Mouse (Mus musculus) olfactory bulb, adult 2 months (tissue): ENCODE results near the gene Gm45713. TPM values are rescaled to one million over a fixed set of nuclear protein-coding genes. Genes with fewer than 3 reads are reported as not detected.

Experiments used
- H3K27ac ChIP-seq: fragments of 200-500 bp; 2 replicates; pipeline ENCODE4 v1.5.1; 2012; ENCODE audit warnings: low read depth, low read length; ENCODE audit not compliant: insufficient read depth
- H3K4me1 ChIP-seq: fragments of 200-500 bp; 2 replicates; pipeline ENCODE4 v1.6.1; 2012; ENCODE audit warnings: low read length; ENCODE audit not compliant: control insufficient read depth, insufficient read depth
- H3K4me3 ChIP-seq: fragments of 200-500 bp; 2 replicates; pipeline ENCODE4 v1.5.1; 2012; ENCODE audit warnings: mild to moderate bottlenecking, low read depth, low read length, moderate library complexity; ENCODE audit not compliant: insufficient read depth
- CTCF ChIP-seq: fragments of 200-500 bp; IDR thresholded peaks from 2 replicates; pipeline ENCODE4 v1.5.1; 2012; ENCODE audit warnings: low read depth, mild to moderate bottlenecking, low read length, moderate library complexity; ENCODE audit not compliant: insufficient read depth
- POLR2A ChIP-seq: fragments of 200-500 bp; IDR thresholded peaks from 2 replicates; pipeline ENCODE4 v1.6.1; 2012; ENCODE audit warnings: mild to moderate bottlenecking, low read depth, low read length, moderate library complexity; ENCODE audit not compliant: insufficient read depth
- WGBS: fragments of 180-500 bp; shearing (Covaris S2); methylation state at CpG from one replicate; pipeline ENCODE4 v1.1.7; 2018; 5-methylcytosine and 5-hydroxymethylcytosine counted together
- polyA plus RNA-seq: library from polyadenylated mRNA; stranded (reverse); fragments of >200 nt; gene quantifications from 2 replicates; pipeline ENCODE4 v1.2.4, GENCODE M21; 2012; ENCODE audit warnings: low replicate concordance; ENCODE audit not compliant: missing spikeins, insufficient read depth, insufficient read length

The Gm45713 gene
- polyA plus RNA-seq, 1 experiment, result not detected

DNA sequence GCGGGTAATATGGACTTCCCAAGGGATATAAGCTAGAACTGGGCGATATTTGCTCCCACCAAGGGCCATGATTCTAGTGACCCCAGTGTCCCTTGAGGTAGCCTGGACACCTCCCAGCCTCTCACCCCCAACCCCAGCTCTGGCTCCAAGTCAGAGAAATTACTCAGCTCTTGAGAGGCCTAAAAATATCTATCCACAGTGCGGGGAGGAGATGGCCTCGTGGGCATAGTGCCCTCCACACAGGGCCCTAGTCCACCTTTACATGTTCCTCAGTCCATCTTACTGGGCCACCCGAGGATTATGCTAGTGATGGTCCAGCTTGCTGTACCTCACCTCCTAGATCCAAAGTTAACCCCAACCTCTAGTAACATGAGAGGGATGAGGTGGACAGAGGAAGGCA lies 28.8 kb upstream of the Gm45713 start:
- no peak overlapping the region for H3K27ac ChIP-seq
- TF ChIP-seq POLR2A (no peak), CTCF (no peak)
- no peak overlapping the region for H3K4me3 ChIP-seq
- peaks cover 12% of the 10 kb centered on the region for H3K4me1 ChIP-seq
- 68% methylated on average over 5 of the region's 5 CpGs for WGBS

DNA sequence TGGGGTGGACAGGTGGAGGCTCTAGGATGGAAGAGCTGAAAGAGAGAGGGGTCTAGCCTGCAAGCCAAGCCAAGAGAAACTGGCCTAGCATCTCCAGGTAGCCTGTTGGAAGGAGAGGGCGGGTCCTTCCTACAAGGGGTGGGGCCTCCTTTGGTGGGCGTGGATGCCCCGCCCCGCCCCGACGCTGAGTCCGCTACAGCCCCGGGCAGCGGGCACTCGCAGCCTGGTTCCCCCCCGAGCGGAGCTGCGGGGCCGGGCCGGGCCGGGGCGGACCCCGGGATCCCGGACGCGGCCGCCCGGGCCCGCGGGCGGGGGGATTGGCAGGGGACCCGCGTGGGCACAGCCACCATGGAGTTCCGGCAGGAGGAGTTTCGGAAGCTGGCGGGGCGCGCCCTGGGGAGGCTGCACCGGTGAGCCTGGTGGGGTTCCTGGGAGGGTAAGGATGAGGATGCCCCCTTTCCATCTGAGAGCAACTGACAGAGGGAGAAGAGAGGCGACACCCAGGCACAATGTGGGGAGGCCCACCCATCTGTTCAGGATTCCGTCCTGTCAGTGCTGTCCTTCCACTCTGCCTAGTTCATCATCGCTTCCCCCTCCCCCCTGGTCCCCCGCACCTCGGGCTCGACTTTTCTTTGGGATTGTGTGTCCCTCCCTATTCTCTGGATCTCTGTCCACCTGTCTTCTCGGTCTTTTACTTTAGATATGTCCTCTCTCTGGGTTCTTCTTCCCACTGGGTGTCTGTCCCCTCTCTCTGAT lies 27.9 kb upstream of the Gm45713 start, which contains the start of gene Slc17a7:
Slc17a7 (plus strand) TSS at position 215 of the 756 bp plus-strand sequence.
- no peak for TF ChIP-seq POLR2A
- TF ChIP-seq CTCF, result no peak
- peak within 1 kb of the TSS; percentile 28 for H3K4me3 ChIP-seq
- no peak within 1 kb of the TSS for H3K27ac ChIP-seq
- peaks cover 12% of the 10 kb centered on the region for H3K4me1 ChIP-seq
- WGBS, result 2% methylated on average over 41 of the region's 41 CpGs

DNA sequence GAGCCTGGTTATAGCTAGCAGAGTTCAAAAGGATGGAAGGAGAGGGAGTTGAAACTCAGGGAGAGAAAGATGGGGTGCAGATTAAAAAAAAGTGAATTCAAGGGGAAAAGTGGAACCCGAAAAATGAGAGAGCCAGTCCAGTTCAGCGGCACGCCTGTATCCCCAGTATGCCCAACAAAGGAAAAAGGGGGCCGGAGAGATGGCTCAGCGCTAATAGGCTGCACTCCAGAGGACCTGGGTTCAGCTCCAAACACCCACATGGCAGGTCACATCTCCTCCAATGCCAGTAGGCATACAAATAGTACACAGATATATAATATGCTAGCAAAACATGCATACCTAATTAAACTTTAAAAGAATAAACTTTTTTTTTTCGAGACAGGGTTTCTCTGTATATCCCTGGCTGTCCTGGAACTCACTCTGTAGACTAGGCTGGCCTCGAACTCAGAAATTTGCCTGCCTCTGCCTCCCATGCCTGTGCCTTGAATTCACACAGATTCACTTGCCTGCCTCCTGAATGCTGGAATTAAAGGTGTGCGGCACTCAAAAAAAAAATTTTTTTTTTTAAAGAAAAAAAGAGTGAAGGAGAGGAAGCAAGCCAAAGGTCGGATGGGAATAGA lies 27.1 kb upstream of the Gm45713 start:
- H3K4me3 ChIP-seq, result no peak overlapping the region

DNA sequence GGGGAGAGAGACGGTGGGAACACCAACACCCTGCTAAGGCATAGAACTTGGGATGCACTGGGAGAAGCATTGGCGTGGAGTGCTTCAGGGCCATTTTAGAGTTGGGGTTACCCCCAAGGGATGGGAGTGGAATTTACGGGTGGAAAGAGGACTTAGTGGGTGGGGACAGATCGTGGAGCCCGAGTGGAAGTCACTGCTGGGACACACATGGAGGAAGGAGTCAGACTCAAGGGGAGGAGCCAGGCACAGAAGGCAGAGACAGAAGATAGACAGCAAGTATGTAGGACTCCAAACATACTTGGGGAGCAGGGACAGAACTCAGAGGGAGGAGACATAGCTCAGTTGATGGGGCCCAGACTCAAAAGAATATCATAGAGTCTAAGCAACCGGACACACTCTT lies 26.5 kb upstream of the Gm45713 start:
- no peak overlapping the region for H3K27ac ChIP-seq
- TF ChIP-seq POLR2A (no peak), CTCF (no peak)

More for the DNA sequence above, 27.1 kb upstream of the Gm45713 start:
- WGBS, result 72% methylated on average over 9 of the region's 9 CpGs
- Histone ChIP-seq H3K4me1 (peaks cover 7% of the 10 kb centered on the region), H3K27ac (no peak overlapping the region)
- no peak for TF ChIP-seq CTCF
- TF ChIP-seq POLR2A, result no peak

DNA sequence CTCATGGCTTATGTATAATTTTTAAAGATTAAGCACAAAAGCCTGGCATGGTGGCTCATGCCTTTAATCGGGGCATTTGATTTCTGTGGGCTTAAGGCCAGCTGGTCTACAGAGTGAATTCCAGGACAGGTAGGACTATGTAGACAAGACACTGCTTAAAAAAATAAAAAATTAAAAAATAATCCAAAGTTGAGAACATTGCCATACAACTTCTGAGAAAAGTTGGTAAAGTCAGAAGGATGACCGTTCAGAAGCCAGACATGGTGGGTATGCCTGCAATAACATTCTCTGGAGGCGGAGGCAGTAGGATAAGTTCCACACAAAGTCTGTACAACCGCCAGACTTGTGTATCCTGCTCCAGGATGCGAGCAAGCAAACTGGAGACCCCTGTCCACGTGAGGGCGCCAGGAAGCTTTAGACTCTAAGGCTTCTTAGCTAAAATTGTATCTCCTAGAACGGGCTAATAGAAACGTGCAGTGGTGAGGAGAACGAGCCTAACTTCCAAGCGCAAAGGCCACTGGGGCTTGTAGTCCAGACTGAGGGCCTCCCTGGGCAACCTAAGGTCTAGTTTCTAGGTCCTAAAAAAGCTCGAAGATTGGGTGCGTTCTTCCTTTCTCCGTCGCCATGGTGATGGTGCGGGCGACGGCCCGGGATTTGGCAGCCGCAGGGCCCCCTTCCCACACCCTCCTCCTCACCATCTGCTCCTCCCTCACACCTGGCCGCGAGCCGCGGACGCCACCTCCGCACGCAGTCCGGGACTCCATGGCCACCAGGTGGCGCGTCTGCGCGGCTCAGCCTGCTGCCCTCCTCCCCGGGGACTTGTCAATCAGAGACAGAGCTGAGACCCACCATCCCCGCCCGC lies 25.8 kb upstream of the Gm45713 start:
- TF ChIP-seq CTCF, result peak; percentile 88
- TF ChIP-seq POLR2A, result 0 out of 2 replicates have a peak, but pooled peaks have one; percentile 13
- 3% methylated on average over 35 of the region's 35 CpGs for WGBS
- Histone ChIP-seq H3K4me3 (peak overlapping the region; percentile 46), H3K27ac (no peak overlapping the region), H3K4me1 (peaks cover 7% of the 10 kb centered on the region)

More for the DNA sequence above, 26.5 kb upstream of the Gm45713 start:
- Histone ChIP-seq H3K4me1 (peaks cover 7% of the 10 kb centered on the region), H3K4me3 (peak overlapping the region; percentile 46)
- WGBS, result 26% methylated on average over 6 of the region's 6 CpGs

DNA sequence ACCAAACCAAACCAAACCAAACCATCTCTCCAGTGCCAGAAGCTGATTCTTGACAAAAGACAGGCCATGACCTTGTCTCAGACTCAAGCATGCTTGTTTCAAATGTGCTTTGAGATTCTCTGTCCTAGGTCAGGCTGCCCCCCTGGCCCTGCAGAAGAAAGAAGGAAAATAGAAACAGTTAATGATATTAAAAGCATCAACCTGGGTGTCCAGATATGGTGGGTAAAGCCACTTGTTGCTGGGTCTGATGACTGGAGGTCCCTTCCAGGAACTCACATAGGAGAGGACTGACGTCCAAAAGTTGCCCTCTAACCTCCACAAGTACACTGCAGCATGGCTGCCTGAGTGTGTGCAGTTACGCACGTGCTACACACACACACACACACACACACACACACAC lies 24.8 kb upstream of the Gm45713 start:
- H3K4me1 ChIP-seq, result peaks cover 7% of the 10 kb centered on the region
- TF ChIP-seq POLR2A (no peak), CTCF (no peak)
- no peak overlapping the region for H3K4me3 ChIP-seq
- 90% methylated on average over 3 of the region's 3 CpGs for WGBS
- H3K27ac ChIP-seq, result no peak overlapping the region

DNA sequence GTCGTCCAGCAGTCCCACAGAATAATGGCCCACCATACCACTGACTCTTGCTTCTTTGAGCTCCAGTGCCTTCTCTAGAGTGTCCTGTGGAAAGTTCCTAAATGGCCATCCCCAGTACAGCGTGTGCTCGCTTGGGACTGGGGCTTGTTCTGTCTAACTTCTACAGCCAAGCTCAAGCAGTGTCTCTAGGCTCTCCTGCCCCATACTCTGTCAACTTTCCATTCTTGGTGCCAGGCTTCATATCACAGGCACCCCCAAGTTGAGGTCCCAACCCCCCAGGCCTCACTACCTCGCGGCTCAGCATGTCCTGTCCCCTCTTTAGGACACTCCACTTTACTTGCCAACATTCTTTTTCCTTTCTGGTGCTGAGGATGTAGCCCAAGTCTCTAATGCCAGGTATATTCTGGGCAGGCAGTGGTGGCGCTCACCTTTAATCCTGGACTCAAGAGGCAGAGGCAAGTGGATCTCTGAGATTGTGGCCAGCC lies 24.3 kb upstream of the Gm45713 start:
- WGBS, result 95% methylated on average over 6 of the region's 6 CpGs
- H3K4me1 ChIP-seq, result peaks cover 7% of the 10 kb centered on the region
- H3K4me3 ChIP-seq, result no peak overlapping the region
- TF ChIP-seq CTCF (no peak), POLR2A (no peak)
- no peak overlapping the region for H3K27ac ChIP-seq

DNA sequence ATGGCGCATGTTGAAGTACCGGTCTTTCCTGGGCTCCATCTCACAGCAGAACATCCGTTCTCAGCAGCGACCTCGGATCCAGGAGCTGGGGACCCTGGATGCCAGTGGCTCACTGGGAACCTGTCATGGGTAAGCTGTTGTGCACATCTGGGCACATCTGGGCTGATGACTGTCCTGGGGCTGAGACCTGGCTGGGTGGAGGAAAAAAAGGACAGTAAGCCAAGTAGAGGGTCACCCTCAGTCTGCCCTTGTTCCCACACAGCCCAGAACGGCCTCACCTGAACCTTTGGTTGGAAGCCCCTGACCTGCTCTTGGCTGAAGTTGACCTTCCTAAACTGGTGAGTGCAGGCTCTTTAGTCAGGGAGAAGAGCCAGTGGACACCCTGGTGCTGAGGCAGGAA lies 23.0 kb upstream of the Gm45713 start:
- TF ChIP-seq CTCF (no peak), POLR2A (no peak)
- no peak overlapping the region for H3K4me3 ChIP-seq
- peaks cover 11% of the 10 kb centered on the region for H3K4me1 ChIP-seq
- 98% methylated on average over 6 of the region's 6 CpGs for WGBS
- H3K27ac ChIP-seq, result no peak overlapping the region
